Mouse (Mus musculus) heart, embryonic 11.5 days (tissue): Measurements from ENCODE around the gene Top1. TPM values are rescaled to one million over a fixed set of nuclear protein-coding genes. Genes with fewer than 3 reads are reported as not detected.
"Not testable (repeated sequence)": the region's sequence is repeated elsewhere in the genome, so short reads cannot be mapped to it uniquely, and the experiment has no call there.

Source experiments
- ATAC-seq: fragments of 200-750 bp; cut with Nextera tagmentation; replicated peaks from 2 replicates; pipeline ENCODE4 v1.8.0; 2017; ENCODE audit warnings: moderate library complexity; ENCODE audit not compliant: insufficient number of reproducible peaks, low FRiP score, low TSS enrichment
- H3K27ac ChIP-seq: fragments of 300-500 bp; sonication (generic); 2 replicates; pipeline ENCODE4 v1.5.1; 2014; ENCODE audit warnings: mild to moderate bottlenecking, low read depth, low read length
- H3K27me3 ChIP-seq: fragments of 300-500 bp; sonication (generic); 2 replicates; pipeline ENCODE4 v1.6.1; 2014; ENCODE audit warnings: mild to moderate bottlenecking, low read length, mixed read lengths; ENCODE audit not compliant: control insufficient read depth, insufficient read depth
- H3K36me3 ChIP-seq: fragments of 300-500 bp; sonication (generic); 2 replicates; pipeline ENCODE4 v1.6.1; 2014; ENCODE audit warnings: mild to moderate bottlenecking, low read length, moderate library complexity, mixed read lengths; ENCODE audit not compliant: control insufficient read depth, insufficient read depth
- H3K4me1 ChIP-seq: fragments of 300-500 bp; sonication (generic); 2 replicates; pipeline ENCODE4 v1.6.1; 2014; ENCODE audit warnings: low read length; ENCODE audit not compliant: control insufficient read depth, insufficient read depth
- H3K4me2 ChIP-seq: fragments of 300-500 bp; sonication (generic); 2 replicates; pipeline ENCODE4 v1.6.1; 2014; ENCODE audit warnings: mild to moderate bottlenecking, moderate library complexity
- H3K4me3 ChIP-seq: fragments of 300-500 bp; sonication (generic); 2 replicates; pipeline ENCODE4 v1.5.1; 2014; ENCODE audit warnings: low read depth, low read length
- H3K9ac ChIP-seq: fragments of 300-500 bp; sonication (generic); 2 replicates; pipeline ENCODE4 v1.6.1; 2014; ENCODE audit warnings: mild to moderate bottlenecking, low read depth, low read length, moderate library complexity
- H3K9me3 ChIP-seq: fragments of 300-500 bp; sonication (generic); replicated peaks from 2 replicates; pipeline ENCODE4 v1.6.1; 2016; ENCODE audit warnings: low read length; ENCODE audit not compliant: control insufficient read depth
- WGBS: fragments of 180-500 bp; shearing (Covaris S2); extraction: QIAGEN DNeasy Blood & Tissue Kit; methylation state at CpG from one replicate; pipeline ENCODE4 v1.1.7; 2014; ENCODE audit not compliant: insufficient replicate concordance; 5-methylcytosine and 5-hydroxymethylcytosine counted together
- polyA plus RNA-seq: library from polyadenylated mRNA; unstranded; fragments of >200 nt; fragmentation: Nextera tagmentation; extraction: Ambion mirVana; gene quantifications from 2 replicates; pipeline ENCODE4 v1.2.1, GENCODE M21; 2014

Top1 gene
- polyA plus RNA-seq, 1 experiment from 2014 or later, result 65.4 TPM

DNA sequence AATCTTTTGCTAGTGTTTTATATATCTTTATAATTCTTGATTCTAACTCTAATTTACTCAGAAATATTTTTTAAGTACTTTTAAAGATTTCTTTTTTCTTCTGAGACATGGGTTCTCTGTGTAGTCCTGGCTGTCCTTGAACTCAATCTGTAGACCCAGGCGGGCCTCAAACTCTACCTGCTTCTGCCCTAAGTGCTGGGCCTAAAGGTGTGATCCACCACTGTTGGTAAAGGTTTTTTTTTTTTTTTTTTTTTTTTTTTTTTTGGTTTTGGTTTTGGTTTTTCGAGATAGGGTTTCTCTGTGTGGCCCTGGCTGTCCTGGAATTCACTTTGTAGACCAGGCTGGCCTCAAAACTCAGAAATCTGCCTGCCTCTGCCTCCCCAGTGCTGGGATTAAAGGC, 19.3 kb downstream of the Top1 start:
- H3K9ac ChIP-seq, H3K4me1 ChIP-seq, H3K27ac ChIP-seq, H3K9me3 ChIP-seq, H3K36me3 ChIP-seq, H3K4me3 ChIP-seq, H3K4me2 ChIP-seq, H3K27me3 ChIP-seq, ATAC-seq: not testable (repeated sequence)
- 97% methylated on average over 2 of the region's 2 CpGs for WGBS

DNA sequence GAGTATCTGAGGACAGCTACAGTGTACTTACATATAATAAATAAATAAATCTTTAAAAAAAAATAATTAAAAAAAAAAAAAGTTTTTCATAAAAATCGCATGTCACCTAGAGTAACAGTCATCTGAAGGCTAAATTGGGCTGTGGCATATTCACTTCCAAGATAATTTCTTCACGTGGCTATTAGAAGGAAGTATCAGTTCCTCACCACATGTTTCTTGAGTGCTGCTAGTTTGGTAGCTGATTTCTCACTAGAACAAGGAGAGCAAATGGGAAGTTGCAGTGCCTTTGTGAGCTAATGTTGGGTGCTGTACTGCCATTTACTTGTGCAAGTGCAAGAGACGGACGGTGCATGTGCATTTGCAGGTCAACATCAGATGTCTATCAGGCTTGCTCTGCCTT, 21.6 kb downstream of the Top1 start:
- Histone ChIP-seq H3K4me3 (no peak overlapping the region), H3K9ac (no peak overlapping the region), H3K27ac (no peak overlapping the region), H3K9me3 (no peaks in the 10 kb centered on the region), H3K36me3 (no peaks in the 10 kb centered on the region), H3K4me1 (peaks cover 3% of the 10 kb centered on the region; the same call in 1 of the 2 replicates), H3K4me2 (no peak overlapping the region), H3K27me3 (no peaks in the 10 kb centered on the region)
- 82% methylated on average over 4 of the region's 4 CpGs for WGBS
- no peak for ATAC-seq

DNA sequence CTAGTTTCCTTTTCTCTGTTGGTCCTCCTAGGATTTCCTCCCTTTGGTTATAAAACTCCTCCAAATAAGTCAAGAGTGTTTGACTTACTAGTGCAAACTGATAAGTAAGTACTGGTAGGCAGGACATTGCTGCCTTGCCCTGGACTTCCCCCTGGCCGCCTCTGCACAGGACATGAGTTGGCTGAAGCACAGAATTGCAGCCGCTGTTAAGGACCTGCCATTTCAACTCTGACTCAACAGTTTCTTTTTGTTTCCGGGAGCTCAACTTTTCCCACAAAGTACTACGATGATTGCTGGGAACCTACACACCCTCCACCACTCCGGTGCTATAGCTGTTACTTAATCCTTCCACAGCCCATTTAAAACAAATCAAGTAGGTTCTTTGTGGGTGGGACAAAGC, 54.6 kb downstream of the Top1 start:
- H3K9ac ChIP-seq, result no peak overlapping the region
- no peak for ATAC-seq
- no peaks in the 10 kb centered on the region for H3K9me3 ChIP-seq
- H3K36me3 ChIP-seq, result peaks cover 11% of the 10 kb centered on the region
- H3K27ac ChIP-seq, result no peak overlapping the region
- 55% methylated on average over 5 of the region's 5 CpGs for WGBS
- no peak overlapping the region for H3K4me3 ChIP-seq
- H3K27me3 ChIP-seq, result no peaks in the 10 kb centered on the region
- no peak overlapping the region for H3K4me2 ChIP-seq
- H3K4me1 ChIP-seq, result no peaks in the 10 kb centered on the region

DNA sequence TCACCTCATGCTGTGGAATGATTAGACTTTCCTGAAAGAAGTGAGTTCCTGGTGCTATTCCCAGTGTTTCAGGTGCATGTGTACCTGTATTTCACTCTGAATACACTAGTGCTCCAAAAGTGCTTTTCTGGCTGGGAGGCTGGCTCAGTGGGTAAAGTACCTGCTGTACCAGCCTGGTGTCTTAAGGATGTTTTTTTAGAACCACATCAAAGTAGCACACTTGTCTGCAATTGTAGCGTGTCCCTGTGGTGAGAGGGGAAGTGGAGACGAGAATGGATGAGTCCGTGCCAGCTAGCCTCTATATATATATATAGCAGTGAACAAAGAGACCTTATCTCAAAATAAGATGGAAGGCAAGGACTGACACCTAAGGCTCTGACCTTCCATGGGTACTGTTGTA, 55.9 kb downstream of the Top1 start:
- no peak overlapping the region for H3K4me2 ChIP-seq
- no peak overlapping the region for H3K4me3 ChIP-seq
- H3K27ac ChIP-seq, result no peak overlapping the region
- H3K4me1 ChIP-seq, result no peaks in the 10 kb centered on the region
- 65% methylated on average over 3 of the region's 3 CpGs for WGBS
- H3K36me3 ChIP-seq, result peaks cover 11% of the 10 kb centered on the region
- ATAC-seq, result no peak
- no peaks in the 10 kb centered on the region for H3K9me3 ChIP-seq
- no peaks in the 10 kb centered on the region for H3K27me3 ChIP-seq
- H3K9ac ChIP-seq, result no peak overlapping the region

DNA sequence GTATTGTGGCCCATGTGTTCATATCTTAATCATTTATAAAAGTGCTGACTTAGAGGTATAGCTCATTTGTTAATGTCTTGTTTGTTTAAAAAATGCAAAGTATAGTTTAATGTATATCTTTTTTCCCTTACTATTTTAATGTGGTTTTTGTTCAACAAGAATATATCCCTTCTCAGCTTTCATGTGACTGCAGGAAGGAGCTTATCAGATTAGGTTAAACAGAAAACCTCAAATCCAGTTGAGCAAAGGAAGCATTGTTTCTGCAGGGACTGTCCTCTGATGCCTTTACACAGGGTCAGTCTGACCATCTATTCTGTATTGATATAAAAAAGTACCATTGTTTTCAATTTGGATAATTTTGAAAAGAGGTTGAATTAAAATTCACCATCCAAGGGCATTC, 57.1 kb downstream of the Top1 start:
- Histone ChIP-seq H3K9me3 (no peaks in the 10 kb centered on the region), H3K36me3 (peaks cover 9% of the 10 kb centered on the region), H3K27me3 (no peaks in the 10 kb centered on the region), H3K4me1 (no peaks in the 10 kb centered on the region), H3K9ac (no peak overlapping the region), H3K4me2 (no peak overlapping the region), H3K4me3 (no peak overlapping the region), H3K27ac (no peak overlapping the region)
- no peak for ATAC-seq

DNA sequence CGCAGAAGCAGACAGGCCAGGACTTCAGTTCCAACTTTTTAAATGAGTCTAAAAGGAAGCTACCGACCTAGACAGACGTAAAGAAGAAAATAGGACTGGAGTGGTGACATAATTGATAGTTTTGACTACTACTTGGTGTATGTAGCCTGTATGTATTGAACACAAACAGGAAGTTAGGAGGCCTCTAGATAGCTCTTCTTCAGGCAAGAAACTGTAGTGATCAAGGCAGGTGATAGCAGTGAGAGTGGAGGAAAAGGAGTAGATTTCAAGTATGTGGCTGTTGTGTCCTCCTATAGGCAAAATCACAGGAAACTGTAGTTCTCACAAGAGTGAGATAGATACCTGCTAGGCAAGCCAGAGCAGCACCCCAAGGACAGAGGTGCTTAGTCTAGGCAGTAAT, 62.0 kb downstream of the Top1 start:
- no peaks in the 10 kb centered on the region for H3K9me3 ChIP-seq
- no peaks in the 10 kb centered on the region for H3K27me3 ChIP-seq
- no peak overlapping the region for H3K4me3 ChIP-seq
- peaks cover 18% of the 10 kb centered on the region for H3K36me3 ChIP-seq
- no peak overlapping the region for H3K27ac ChIP-seq
- WGBS, result 92% methylated on average over 3 of the region's 3 CpGs
- no peak for ATAC-seq
- no peaks in the 10 kb centered on the region for H3K4me1 ChIP-seq
- no peak overlapping the region for H3K4me2 ChIP-seq
- H3K9ac ChIP-seq, result no peak overlapping the region

DNA sequence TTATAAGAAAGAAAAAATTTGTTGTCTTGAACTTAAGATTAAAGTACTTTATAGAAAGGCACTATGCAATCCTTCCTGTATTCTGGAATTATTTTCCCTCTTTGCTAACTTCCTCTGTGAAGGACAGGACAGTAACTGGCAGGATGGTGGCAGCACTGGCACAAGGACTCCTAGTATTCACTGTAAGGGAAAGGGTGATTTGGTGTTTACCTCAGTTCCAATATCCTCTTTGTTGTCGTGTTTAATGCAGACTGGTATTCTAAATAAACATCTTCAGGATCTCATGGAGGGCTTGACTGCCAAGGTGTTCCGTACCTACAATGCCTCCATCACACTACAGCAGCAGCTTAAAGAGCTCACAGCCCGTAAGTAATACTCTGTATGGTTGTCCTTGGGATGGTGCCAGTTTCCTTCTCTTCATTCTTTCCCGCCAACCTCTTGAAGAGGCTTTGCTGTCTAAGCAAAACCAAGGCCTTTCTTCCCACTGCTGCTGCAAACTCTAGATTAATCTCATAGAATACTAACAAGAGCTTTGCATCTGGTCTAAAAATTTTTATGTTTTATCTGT, 69.9 kb downstream of the Top1 start:
- peaks cover 56% of the 10 kb centered on the region for H3K36me3 ChIP-seq
- H3K4me1 ChIP-seq, result no peaks in the 10 kb centered on the region
- H3K27me3 ChIP-seq, result no peaks in the 10 kb centered on the region
- ATAC-seq, result no peak
- H3K4me2 ChIP-seq, result no peak overlapping the region
- 89% methylated on average over 4 of the region's 4 CpGs for WGBS
- no peak overlapping the region for H3K27ac ChIP-seq
- H3K9me3 ChIP-seq, result no peaks in the 10 kb centered on the region
- H3K9ac ChIP-seq, result no peak overlapping the region
- no peak overlapping the region for H3K4me3 ChIP-seq

DNA sequence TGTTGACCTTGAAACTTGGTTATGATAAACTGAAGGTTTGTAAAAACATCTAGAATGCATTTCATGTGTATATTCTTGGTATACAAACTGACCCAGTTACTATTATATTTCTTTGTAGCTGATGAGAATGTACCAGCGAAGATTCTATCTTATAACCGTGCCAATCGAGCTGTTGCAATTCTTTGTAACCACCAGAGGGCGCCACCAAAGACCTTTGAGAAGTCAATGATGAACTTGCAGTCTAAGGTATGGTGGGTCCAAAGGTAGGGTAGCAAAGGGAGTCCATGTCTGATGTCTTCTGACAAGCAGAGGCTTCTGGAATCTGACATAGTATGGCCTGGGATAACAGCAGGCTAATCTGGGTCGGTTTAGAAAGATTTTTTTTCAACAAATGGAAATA, 71.6 kb downstream of the Top1 start:
- WGBS, result 75% methylated on average over 5 of the region's 5 CpGs
- Histone ChIP-seq H3K27ac (no peak overlapping the region), H3K36me3 (peaks cover 55% of the 10 kb centered on the region), H3K4me3 (no peak overlapping the region), H3K9me3 (no peaks in the 10 kb centered on the region), H3K4me1 (no peaks in the 10 kb centered on the region), H3K27me3 (no peaks in the 10 kb centered on the region), H3K4me2 (no peak overlapping the region), H3K9ac (no peak overlapping the region)
- no peak for ATAC-seq

DNA sequence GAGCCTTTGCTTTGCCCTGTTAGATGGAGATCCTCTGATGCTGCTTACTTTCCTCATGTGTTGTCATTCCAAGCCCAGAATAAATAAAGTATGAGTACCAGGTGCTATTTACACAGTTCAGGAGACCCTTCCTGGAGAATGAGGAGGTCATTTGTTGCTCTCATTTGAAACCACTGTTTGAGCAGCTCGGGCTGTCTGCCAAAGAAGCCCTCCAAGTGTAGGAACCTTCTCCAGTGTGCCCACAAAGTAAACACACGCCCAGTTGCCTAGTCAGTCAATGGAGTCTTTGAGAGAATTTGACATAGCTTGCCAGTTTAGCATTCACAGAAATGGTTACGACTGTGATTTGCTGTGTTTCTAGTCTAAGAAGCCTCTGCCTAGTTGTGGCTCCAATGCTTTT, 73.1 kb downstream of the Top1 start:
- Histone ChIP-seq H3K27me3 (no peaks in the 10 kb centered on the region), H3K4me2 (no peak overlapping the region), H3K27ac (no peak overlapping the region), H3K9me3 (no peaks in the 10 kb centered on the region), H3K9ac (no peak overlapping the region), H3K4me3 (no peak overlapping the region), H3K4me1 (no peaks in the 10 kb centered on the region), H3K36me3 (peaks cover 59% of the 10 kb centered on the region)
- ATAC-seq, result no peak
- WGBS, result 89% methylated on average over 3 of the region's 3 CpGs
